Mouse (Mus musculus) gastrocnemius, postnatal 10 days (tissue): ENCODE data around the gene Fadd. TPM values are rescaled to one million over a fixed set of nuclear protein-coding genes. Genes with fewer than 3 reads are reported as not detected.

Experiments used
- DNase-seq: peaks from one replicate; pipeline ENCODE4 v3.0.0; 2021; ENCODE audit warnings: mixed read lengths
- total RNA-seq, 2 experiments: library from RNA; stranded (reverse); gene quantifications; 2 replicates each; pipeline ENCODE4 v1.2.3; 2021

The Fadd gene
- total RNA-seq, 2 experiments from 2014 or later: 4.9 to 5.9 TPM

- DNase-seq: no peak
Observed at GRCm38 (mm10) chr7:144531585-144532378, 50.5 kb downstream of the Fadd start.

GRCm38 (mm10) chr7:144529851-144530250 lies 52.4 kb downstream of the Fadd start:
- DNase-seq: no peak

- no peak for DNase-seq
Observed at GRCm38 (mm10) chr7:144527723-144528221, 54.5 kb downstream of the Fadd start.

Other genes with a start within 250 kb of the Fadd start
- gene Cttn, start 111.5 kb downstream of the Fadd start, total RNA-seq: 10 to 100 TPM; 55.7 to 62.8 TPM
- 10 to 100 TPM; 34.2 to 36.4 TPM for gene Ppfia1, start 28.7 kb downstream of the Fadd start, total RNA-seq
- gene Ano1, start 169.5 kb upstream of the Fadd start, total RNA-seq: 10 to 100 TPM in 1 of 2 experiments, 1 to 10 TPM in 1; 8.6 to 11.6 TPM